Mouse (Mus musculus): ENCODE results near the gene Plppr4. TPM values are rescaled to one million over a fixed set of nuclear protein-coding genes. Genes with fewer than 3 reads are reported as not detected.

Plppr4 gene
- total RNA-seq (2023), result not detected

GRCm38 (mm10) chr3:117360528-117360927 lies at the start of gene Plppr4:
TSS of gene Plppr4 (minus strand) at chr3:117360876.

Other genes with a start within 250 kb of the Plppr4 start
- gene Plppr5, start 214.0 kb upstream of the Plppr4 start, total RNA-seq (2023), result not detected